Mouse (Mus musculus) spleen, embryonic (tissue): ENCODE data around the gene Kif6.

Experiments used
- CTCF ChIA-PET: fragments of 350-600 bp; sonication (Branson Sonifier 250); formaldehyde crosslinking; loops from one replicate; lab custom pipeline; 2022; lab: Charles Lee

The Kif6 gene

GRCm38 (mm10) chr17:49666728-49667127, 51.8 kb downstream of the Kif6 start:
- CTCF ChIA-PET, result no interaction called here

- CTCF ChIA-PET, result no interaction called here
Measured at GRCm38 (mm10) chr17:49668296-49668695, 53.4 kb downstream of the Kif6 start.

- CTCF ChIA-PET, result no interaction called here
Measured at GRCm38 (mm10) chr17:49671921-49672339, 57.0 kb downstream of the Kif6 start.

- CTCF ChIA-PET, result no interaction called here
Measured at GRCm38 (mm10) chr17:49672421-49672820, 57.5 kb downstream of the Kif6 start.

- CTCF ChIA-PET, result no interaction called here
Measured at GRCm38 (mm10) chr17:49675629-49676028, 60.7 kb downstream of the Kif6 start.

- CTCF ChIA-PET, result no interaction called here
Measured at GRCm38 (mm10) chr17:49681410-49681809, 66.5 kb downstream of the Kif6 start.

- CTCF ChIA-PET, result no interaction called here
Measured at GRCm38 (mm10) chr17:49684146-49684545, 69.2 kb downstream of the Kif6 start.

GRCm38 (mm10) chr17:49690607-49691454, 75.9 kb downstream of the Kif6 start:
- CTCF ChIA-PET, result no interaction called here

GRCm38 (mm10) chr17:49691455-49691805, 76.5 kb downstream of the Kif6 start:
- CTCF ChIA-PET, result no interaction called here

GRCm38 (mm10) chr17:49693206-49693605, 78.3 kb downstream of the Kif6 start:
- CTCF ChIA-PET, result no interaction called here

- CTCF ChIA-PET, result no interaction called here
Measured at GRCm38 (mm10) chr17:49697220-49697619, 82.3 kb downstream of the Kif6 start.

- CTCF ChIA-PET, result no interaction called here
Measured at GRCm38 (mm10) chr17:49703492-49704249, 88.7 kb downstream of the Kif6 start.

GRCm38 (mm10) chr17:49709192-49709591, 94.3 kb downstream of the Kif6 start:
- CTCF ChIA-PET, result no interaction called here

- CTCF ChIA-PET, result no interaction called here
Measured at GRCm38 (mm10) chr17:49710101-49710630, 95.2 kb downstream of the Kif6 start.

GRCm38 (mm10) chr17:49726206-49726605, 111.3 kb downstream of the Kif6 start:
- CTCF ChIA-PET, result no interaction called here

- CTCF ChIA-PET, result no interaction called here
Measured at GRCm38 (mm10) chr17:49726976-49727375, 112.0 kb downstream of the Kif6 start.

- CTCF ChIA-PET, result no interaction called here
Measured at GRCm38 (mm10) chr17:49727428-49728045, 112.6 kb downstream of the Kif6 start.

GRCm38 (mm10) chr17:49729856-49730255, 114.9 kb downstream of the Kif6 start:
- CTCF ChIA-PET, result interaction anchor here (0.6 kb wide), 1 partner anchor 1829 kb away, joined by 5 read pairs; no protein-coding TSS in a partner anchor

GRCm38 (mm10) chr17:49732706-49733105, 117.8 kb downstream of the Kif6 start:
- CTCF ChIA-PET, result no interaction called here

- CTCF ChIA-PET, result no interaction called here
Measured at GRCm38 (mm10) chr17:49734079-49734478, 119.1 kb downstream of the Kif6 start.

- CTCF ChIA-PET, result no interaction called here
Measured at GRCm38 (mm10) chr17:49734776-49735175, 119.8 kb downstream of the Kif6 start.

GRCm38 (mm10) chr17:49736364-49736763, 121.4 kb downstream of the Kif6 start:
- CTCF ChIA-PET, result no interaction called here
